ENCODE assay signal across 11 mouse cellular contexts in genomic region chr11:43569188-43569587, GRCm38 (mm10). TPM values are rescaled to one million over a fixed set of nuclear protein-coding genes. Genes with fewer than 3 reads are reported as not detected.
DNase-seq lines count a peak whose midpoint lies in the region; ATAC-seq and TF ChIP-seq lines count a peak whose summit lies in the region.
"Had no signal": no experiment of that assay in that cellular context is flagged by ENCODE, and none has a peak within 500 bp of the region (broad histone marks: within the 10 kb centered on the region; RNA-seq: fewer than 3 reads in every experiment).

No protein-coding gene starts in this region.

- DNase-seq in heart, adult 18-20 months: no peak
- DNase-seq in lung, postnatal 0 days (ENCODE audit: low spot score): peak; percentile 11
- DNase-seq in lung, postnatal 10 days: no peak
- DNase-seq in cerebellum, postnatal 25 days: no peak
- DNase-seq in B cell, adult 2 months: no peak
- DNase-seq: thymus, adult 2 months had no signal

- no peak overlapping the region for H3K4me3 ChIP-seq in heart, embryonic 12.5 days
- H3K4me3 ChIP-seq in lung, postnatal 0 days (ENCODE audit: low read depth, low read length): no peak overlapping the region
- no peak overlapping the region for H3K4me3 ChIP-seq in hindbrain, embryonic 15.5 days
- H3K4me3 ChIP-seq in stomach, embryonic 14.5 days (ENCODE audit: low read depth, low read length): no peak overlapping the region

- H3K27me3 ChIP-seq in heart, embryonic 12.5 days (replicated peaks): no peaks in the 10 kb centered on the region
- H3K27me3 ChIP-seq in lung, postnatal 0 days (replicated peaks; ENCODE audit: insufficient read depth, low read length): no peaks in the 10 kb centered on the region
- H3K27me3 ChIP-seq in hindbrain, embryonic 15.5 days: no peaks in the 10 kb centered on the region
- no peaks in the 10 kb centered on the region for H3K27me3 ChIP-seq in stomach, embryonic 14.5 days (ENCODE audit: control insufficient read depth, insufficient read depth, low read length)

- peak overlapping the region; percentile 84 for H3K27ac ChIP-seq in heart, embryonic 12.5 days (ENCODE audit: poor library complexity, severe bottlenecking)
- H3K27ac ChIP-seq in lung, postnatal 0 days (ENCODE audit: low read length): peak overlapping the region; percentile 65
- peak overlapping the region; percentile 54; the same call in 1 of the 2 replicates for H3K27ac ChIP-seq in hindbrain, embryonic 15.5 days (replicated peaks)
- peak overlapping the region; percentile 29; the same call in 1 of the 2 replicates for H3K27ac ChIP-seq in stomach, embryonic 14.5 days (ENCODE audit: low read length)

- H3K9ac ChIP-seq in heart, embryonic 12.5 days: no peak overlapping the region
- H3K9ac ChIP-seq in lung, postnatal 0 days (replicated peaks; ENCODE audit: low read depth): no peak overlapping the region
- H3K9ac ChIP-seq in hindbrain, embryonic 15.5 days: no peak overlapping the region
- no peak overlapping the region for H3K9ac ChIP-seq in stomach, embryonic 14.5 days (replicated peaks; ENCODE audit: low read depth, low read length)

- peaks cover 13% of the 10 kb centered on the region for H3K36me3 ChIP-seq in heart, embryonic 12.5 days
- no peaks in the 10 kb centered on the region for H3K36me3 ChIP-seq in lung, postnatal 0 days (ENCODE audit: insufficient read depth, low read length)
- no peaks in the 10 kb centered on the region for H3K36me3 ChIP-seq in hindbrain, embryonic 15.5 days
- no peaks in the 10 kb centered on the region for H3K36me3 ChIP-seq in stomach, embryonic 14.5 days (ENCODE audit: control insufficient read depth, insufficient read depth, low read length)

- TF ChIP-seq CTCF in lung, postnatal 0 days (IDR thresholded peaks at IDR 0.05): no peak

- H3K4me1 ChIP-seq in heart, embryonic 12.5 days (replicated peaks): peaks cover 81% of the 10 kb centered on the region
- 0 out of 2 replicates have a peak, but pooled peaks cover 9% of the 10 kb centered on the region for H3K4me1 ChIP-seq in lung, postnatal 0 days (ENCODE audit: insufficient read depth, low read depth, low read length)
- peaks cover 21% of the 10 kb centered on the region for H3K4me1 ChIP-seq in hindbrain, embryonic 15.5 days (replicated peaks)
- H3K4me1 ChIP-seq in stomach, embryonic 14.5 days (ENCODE audit: control insufficient read depth, insufficient read depth, low read length): peaks cover 14% of the 10 kb centered on the region

- 56% methylated on average over 5 of the region's 5 CpGs for WGBS in heart, embryonic 12.5 days
- WGBS in lung, postnatal 0 days: 55% methylated on average over 5 of the region's 5 CpGs
- WGBS in hindbrain, embryonic 15.5 days: 74% methylated on average over 5 of the region's 5 CpGs
- WGBS in stomach, embryonic 14.5 days: 71% methylated on average over 5 of the region's 5 CpGs

- no peak for TF ChIP-seq EP300 in lung, postnatal 0 days (IDR thresholded peaks at IDR 0.05)

- H3K4me2 ChIP-seq in heart, embryonic 12.5 days: 0 out of 2 replicates have a peak overlapping the region, but pooled peaks have one; percentile 13
- no peak overlapping the region for H3K4me2 ChIP-seq in lung, postnatal 0 days (replicated peaks; ENCODE audit: low read depth, low read length)
- H3K4me2 ChIP-seq in hindbrain, embryonic 15.5 days: no peak overlapping the region
- H3K4me2 ChIP-seq in stomach, embryonic 14.5 days (replicated peaks; ENCODE audit: low read depth, low read length): no peak overlapping the region

- H3K9me3 ChIP-seq in heart, embryonic 12.5 days (replicated peaks): no peaks in the 10 kb centered on the region
- no peaks in the 10 kb centered on the region for H3K9me3 ChIP-seq in lung, postnatal 0 days (ENCODE audit: low read length)
- no peaks in the 10 kb centered on the region for H3K9me3 ChIP-seq in hindbrain, embryonic 15.5 days
- H3K9me3 ChIP-seq in stomach, embryonic 14.5 days (ENCODE audit: control insufficient read depth, low read depth, low read length): no peaks in the 10 kb centered on the region

- ATAC-seq in heart, embryonic 12.5 days (ENCODE audit: insufficient number of reproducible peaks, low FRiP score): peak; percentile 40; the same call in 1 of the 2 replicates
- ATAC-seq in lung, postnatal 0 days: peak; percentile 33
- no peak for ATAC-seq in hindbrain, embryonic 15.5 days (ENCODE audit: low FRiP score, low read depth)
- ATAC-seq in stomach, embryonic 14.5 days (ENCODE audit: insufficient number of reproducible peaks, insufficient read depth, low FRiP score, low read depth): no peak

RNA-seq across cellular contexts. Expression of gene 4933415A04Rik, which starts 17.7 kb away (rescaled TPM):
- 4.6 and 5.6 TPM in 2 replicates for polyA plus RNA-seq in heart, embryonic 12.5 days (2016; fragmentation: Nextera tagmentation; extraction: Ambion mirVana)
- under 1 TPM; 0.20 to 0.36 TPM for total RNA-seq in heart, adult 18-20 months (2021)
- 2.9 and 3.9 TPM in 2 replicates for polyA plus RNA-seq in lung, postnatal 0 days (2015; fragmentation: Nextera tagmentation; extraction: Ambion mirVana)
- 3.4 and 3.8 TPM in 2 replicates for polyA plus RNA-seq in hindbrain, embryonic 15.5 days (2015; fragmentation: Nextera tagmentation; extraction: Ambion mirVana)
- 4.1 and 6.2 TPM in 2 replicates for polyA plus RNA-seq in stomach, embryonic 14.5 days (2014; fragmentation: Nextera tagmentation; extraction: Ambion mirVana)

RNA-seq across cellular contexts. Expression of gene Fabp6, which starts 32.2 kb away (rescaled TPM):
- polyA plus RNA-seq in heart, embryonic 12.5 days (2016; fragmentation: Nextera tagmentation; extraction: Ambion mirVana): not detected in 2 replicates
- total RNA-seq in heart, adult 18-20 months (2021): not detected
- 0.47 TPM in 1 of 2 replicates, not detected in the other for polyA plus RNA-seq in lung, postnatal 0 days (2015; fragmentation: Nextera tagmentation; extraction: Ambion mirVana)
- not detected in 2 replicates for polyA plus RNA-seq in hindbrain, embryonic 15.5 days (2015; fragmentation: Nextera tagmentation; extraction: Ambion mirVana)
- polyA plus RNA-seq in stomach, embryonic 14.5 days (2014; fragmentation: Nextera tagmentation; extraction: Ambion mirVana): not detected in 2 replicates
- total RNA-seq: gastrocnemius, adult 18-20 months; layer of hippocampus, adult 8-10 months had no signal

RNA-seq across cellular contexts. Expression of gene Ccnjl, which starts 40.6 kb away (rescaled TPM):
- 18.9 and 22.9 TPM in 2 replicates for polyA plus RNA-seq in heart, embryonic 12.5 days (2016; fragmentation: Nextera tagmentation; extraction: Ambion mirVana)
- 1 to 10 TPM; 1.3 to 1.6 TPM for total RNA-seq in heart, adult 18-20 months (2021)
- 6.5 and 9.4 TPM in 2 replicates for polyA plus RNA-seq in lung, postnatal 0 days (2015; fragmentation: Nextera tagmentation; extraction: Ambion mirVana)
- polyA plus RNA-seq in hindbrain, embryonic 15.5 days (2015; fragmentation: Nextera tagmentation; extraction: Ambion mirVana): 12.3 and 13.2 TPM in 2 replicates
- polyA plus RNA-seq in stomach, embryonic 14.5 days (2014; fragmentation: Nextera tagmentation; extraction: Ambion mirVana): 18.1 and 20.0 TPM in 2 replicates
- total RNA-seq: gastrocnemius, adult 18-20 months had no signal

Comparison
In these comparisons a context has a peak if more than half of its experiments do, and no peak if none do; other contexts are left out.
1. ATAC-seq: peak in heart, embryonic 12.5 days (single experiment) and lung, postnatal 0 days (single experiment); none in hindbrain, embryonic 15.5 days (single experiment) and stomach, embryonic 14.5 days (single experiment).
2. H3K27ac ChIP-seq: peak in every context shown above with its lines; median percentile 84 in heart, embryonic 12.5 days; 65 in lung, postnatal 0 days; 54 in hindbrain, embryonic 15.5 days; 29 in stomach, embryonic 14.5 days.